Mouse (Mus musculus): ENCODE measurements at regions not wholly inside any gene's neighbourhood (a gene's known extent, or its start where the extent isn't known, plus 50 kb on each side); places are given as distances from the start of the nearest gene placed in this dataset.
A peak's percentile ranks its signal among the peaks of the same experiment; 100 is the strongest.

- no peak overlapping the region for H3K27ac ChIP-seq (ENCODE audit: low read depth, low read length)
- 73% methylated on average over 6 of the region's 6 CpGs for WGBS
- no peak overlapping the region for H3K4me2 ChIP-seq (ENCODE audit: low read length)
- no peaks in the 10 kb centered on the region for H3K9me3 ChIP-seq (ENCODE audit: control insufficient read depth, low read length)
- H3K27me3 ChIP-seq (replicated peaks; ENCODE audit: control insufficient read depth, insufficient read depth, low read length): no peaks in the 10 kb centered on the region
- H3K4me1 ChIP-seq (ENCODE audit: control insufficient read depth, insufficient read depth, low read depth, low read length): no peaks in the 10 kb centered on the region
- H3K4me3 ChIP-seq (ENCODE audit: low read length): no peak overlapping the region
- no peak overlapping the region for H3K9ac ChIP-seq (ENCODE audit: low read depth, low read length)
- no peaks in the 10 kb centered on the region for H3K36me3 ChIP-seq (ENCODE audit: control insufficient read depth, insufficient read depth, low read length)
- no peak for ATAC-seq
Measured at GRCm38 (mm10) chr2:109554644-109555043, 119.9 kb upstream of the Bdnf start.

GRCm38 (mm10) chr2:109559088-109560030, 115.1 kb upstream of the Bdnf start:
- WGBS: 80% methylated on average over 9 of the region's 9 CpGs
- ATAC-seq: no peak

GRCm38 (mm10) chr2:109562996-109563395, 111.5 kb upstream of the Bdnf start:
- WGBS: 83% methylated on average over 3 of the region's 3 CpGs

More at GRCm38 (mm10) chr2:109559088-109560030, 115.1 kb upstream of the Bdnf start:
- no peaks in the 10 kb centered on the region for H3K4me1 ChIP-seq (ENCODE audit: control insufficient read depth, insufficient read depth, low read depth, low read length)
- no peaks in the 10 kb centered on the region for H3K9me3 ChIP-seq (ENCODE audit: control insufficient read depth, low read length)
- no peaks in the 10 kb centered on the region for H3K36me3 ChIP-seq (ENCODE audit: control insufficient read depth, insufficient read depth, low read length)
- no peak overlapping the region for H3K4me2 ChIP-seq (ENCODE audit: low read length)
- H3K27ac ChIP-seq (ENCODE audit: low read depth, low read length): no peak overlapping the region
- no peaks in the 10 kb centered on the region for H3K27me3 ChIP-seq (replicated peaks; ENCODE audit: control insufficient read depth, insufficient read depth, low read length)
- H3K9ac ChIP-seq (ENCODE audit: low read depth, low read length): no peak overlapping the region
- no peak overlapping the region for H3K4me3 ChIP-seq (ENCODE audit: low read length)

GRCm38 (mm10) chr2:109576946-109577345, 97.6 kb upstream of the Bdnf start:
- no peaks in the 10 kb centered on the region for H3K27me3 ChIP-seq (replicated peaks; ENCODE audit: control insufficient read depth, insufficient read depth, low read length)
- H3K4me1 ChIP-seq (ENCODE audit: control insufficient read depth, insufficient read depth, low read depth, low read length): no peaks in the 10 kb centered on the region; the same call in 1 of the 2 replicates
- no peaks in the 10 kb centered on the region for H3K36me3 ChIP-seq (ENCODE audit: control insufficient read depth, insufficient read depth, low read length)
- H3K4me2 ChIP-seq (ENCODE audit: low read length): no peak overlapping the region
- H3K4me3 ChIP-seq (ENCODE audit: low read length): no peak overlapping the region
- H3K27ac ChIP-seq (ENCODE audit: low read depth, low read length): no peak overlapping the region
- no peak overlapping the region for H3K9ac ChIP-seq (ENCODE audit: low read depth, low read length)
- no peak for ATAC-seq
- no peaks in the 10 kb centered on the region for H3K9me3 ChIP-seq (ENCODE audit: control insufficient read depth, low read length)

More at GRCm38 (mm10) chr2:109562996-109563395, 111.5 kb upstream of the Bdnf start:
- no peak for ATAC-seq
- H3K4me3 ChIP-seq (ENCODE audit: low read length): no peak overlapping the region
- no peaks in the 10 kb centered on the region for H3K4me1 ChIP-seq (ENCODE audit: control insufficient read depth, insufficient read depth, low read depth, low read length)
- H3K27ac ChIP-seq (ENCODE audit: low read depth, low read length): no peak overlapping the region
- H3K27me3 ChIP-seq (replicated peaks; ENCODE audit: control insufficient read depth, insufficient read depth, low read length): no peaks in the 10 kb centered on the region
- no peak overlapping the region for H3K9ac ChIP-seq (ENCODE audit: low read depth, low read length)
- no peaks in the 10 kb centered on the region for H3K36me3 ChIP-seq (ENCODE audit: control insufficient read depth, insufficient read depth, low read length)
- no peak overlapping the region for H3K4me2 ChIP-seq (ENCODE audit: low read length)
- H3K9me3 ChIP-seq (ENCODE audit: control insufficient read depth, low read length): no peaks in the 10 kb centered on the region

GRCm38 (mm10) chr2:109578870-109579310, 95.6 kb upstream of the Bdnf start:
- peak; percentile 50 for ATAC-seq
- no peak overlapping the region for H3K4me3 ChIP-seq (ENCODE audit: low read length)
- H3K4me2 ChIP-seq (ENCODE audit: low read length): no peak overlapping the region; the same call in 1 of the 2 replicates
- WGBS: 11% methylated on average over 6 of the region's 6 CpGs
- H3K36me3 ChIP-seq (ENCODE audit: control insufficient read depth, insufficient read depth, low read length): no peaks in the 10 kb centered on the region
- no peaks in the 10 kb centered on the region for H3K9me3 ChIP-seq (ENCODE audit: control insufficient read depth, low read length)
- H3K27me3 ChIP-seq (replicated peaks; ENCODE audit: control insufficient read depth, insufficient read depth, low read length): no peaks in the 10 kb centered on the region
- no peak overlapping the region for H3K27ac ChIP-seq (ENCODE audit: low read depth, low read length)
- H3K9ac ChIP-seq (ENCODE audit: low read depth, low read length): no peak overlapping the region
- no peaks in the 10 kb centered on the region; the same call in 1 of the 2 replicates for H3K4me1 ChIP-seq (ENCODE audit: control insufficient read depth, insufficient read depth, low read depth, low read length)

- Histone ChIP-seq H3K4me3 (ENCODE audit: low read length) (no peak overlapping the region), H3K4me2 (ENCODE audit: low read length) (no peak overlapping the region), H3K4me1 (ENCODE audit: control insufficient read depth, insufficient read depth, low read depth, low read length) (no peaks in the 10 kb centered on the region), H3K27ac (ENCODE audit: low read depth, low read length) (no peak overlapping the region), H3K9me3 (ENCODE audit: control insufficient read depth, low read length) (no peaks in the 10 kb centered on the region), H3K9ac (ENCODE audit: low read depth, low read length) (no peak overlapping the region), H3K36me3 (ENCODE audit: control insufficient read depth, insufficient read depth, low read length) (no peaks in the 10 kb centered on the region), H3K27me3 (replicated peaks; ENCODE audit: control insufficient read depth, insufficient read depth, low read length) (no peaks in the 10 kb centered on the region)
- no peak for ATAC-seq
- WGBS: 83% methylated on average over 9 of the region's 9 CpGs
Measured at GRCm38 (mm10) chr2:109618341-109619058, 56.0 kb upstream of the Bdnf start.

GRCm38 (mm10) chr2:109619676-109620075, 54.8 kb upstream of the Bdnf start:
- Histone ChIP-seq H3K4me1 (ENCODE audit: control insufficient read depth, insufficient read depth, low read depth, low read length) (no peaks in the 10 kb centered on the region), H3K4me3 (ENCODE audit: low read length) (no peak overlapping the region), H3K36me3 (ENCODE audit: control insufficient read depth, insufficient read depth, low read length) (no peaks in the 10 kb centered on the region), H3K27me3 (replicated peaks; ENCODE audit: control insufficient read depth, insufficient read depth, low read length) (no peaks in the 10 kb centered on the region), H3K27ac (ENCODE audit: low read depth, low read length) (no peak overlapping the region), H3K9me3 (ENCODE audit: control insufficient read depth, low read length) (no peaks in the 10 kb centered on the region), H3K9ac (ENCODE audit: low read depth, low read length) (no peak overlapping the region), H3K4me2 (ENCODE audit: low read length) (no peak overlapping the region)
- ATAC-seq: no peak
- WGBS: 92% methylated on average over 6 of the region's 6 CpGs

- Histone ChIP-seq H3K9ac (ENCODE audit: low read depth, low read length) (no peak overlapping the region), H3K4me2 (ENCODE audit: low read length) (no peak overlapping the region), H3K27ac (ENCODE audit: low read depth, low read length) (no peak overlapping the region), H3K4me3 (ENCODE audit: low read length) (no peak overlapping the region), H3K4me1 (ENCODE audit: control insufficient read depth, insufficient read depth, low read depth, low read length) (no peaks in the 10 kb centered on the region), H3K9me3 (ENCODE audit: control insufficient read depth, low read length) (no peaks in the 10 kb centered on the region), H3K27me3 (replicated peaks; ENCODE audit: control insufficient read depth, insufficient read depth, low read length) (no peaks in the 10 kb centered on the region), H3K36me3 (ENCODE audit: control insufficient read depth, insufficient read depth, low read length) (no peaks in the 10 kb centered on the region)
- ATAC-seq: peak; percentile 52; the same call in 1 of the 2 replicates
- WGBS: 42% methylated on average over 9 of the region's 9 CpGs
Measured at GRCm38 (mm10) chr2:109621595-109621994, 52.9 kb upstream of the Bdnf start.

Measured in hindbrain, embryonic 16.5 days (tissue).